Mouse (Mus musculus): ENCODE data around the gene Rad51c. TPM values are rescaled to one million over a fixed set of nuclear protein-coding genes. Genes with fewer than 3 reads are reported as not detected.
"Not testable (repeated sequence)": the region's sequence is repeated elsewhere in the genome, so short reads cannot be mapped to it uniquely, and the experiment has no call there.

The Rad51c gene
- polyA plus RNA-seq, 1 experiment: 8.6 TPM

- Histone ChIP-seq H3K4me3 (ENCODE audit: insufficient read depth, low read length) (no peak overlapping the region), H3K27ac (ENCODE audit: insufficient read depth, low read length) (no peak overlapping the region), H3K4me1 (ENCODE audit: control insufficient read depth, insufficient read depth, low read length) (no peaks in the 10 kb centered on the region)
- TF ChIP-seq POLR2A (IDR thresholded peaks at IDR 0.05; ENCODE audit: low read depth, low read length): no peak
- TF ChIP-seq CTCF (IDR thresholded peaks at IDR 0.05; ENCODE audit: borderline replicate concordance, insufficient read depth, low read length): no peak
Observed at GRCm38 (mm10) chr11:87430374-87430773, 25.6 kb upstream of the Rad51c start.

GRCm38 (mm10) chr11:87429363-87429762 lies 24.6 kb upstream of the Rad51c start:
- Histone ChIP-seq H3K27ac (ENCODE audit: insufficient read depth, low read length) (no peak overlapping the region), H3K4me3 (ENCODE audit: insufficient read depth, low read length) (no peak overlapping the region), H3K4me1 (ENCODE audit: control insufficient read depth, insufficient read depth, low read length) (no peaks in the 10 kb centered on the region)
- no peak for TF ChIP-seq POLR2A (IDR thresholded peaks at IDR 0.05; ENCODE audit: low read depth, low read length)
- no peak for TF ChIP-seq CTCF (IDR thresholded peaks at IDR 0.05; ENCODE audit: borderline replicate concordance, insufficient read depth, low read length)

- H3K27ac ChIP-seq (ENCODE audit: insufficient read depth, low read length): no peak overlapping the region
- TF ChIP-seq CTCF (IDR thresholded peaks at IDR 0.05; ENCODE audit: borderline replicate concordance, insufficient read depth, low read length) (no peak), POLR2A (IDR thresholded peaks at IDR 0.05; ENCODE audit: low read depth, low read length) (no peak)
Observed at GRCm38 (mm10) chr11:87428051-87428673, 23.4 kb upstream of the Rad51c start.

GRCm38 (mm10) chr11:87427273-87428050 lies 22.7 kb upstream of the Rad51c start:
- peak; percentile 92 for TF ChIP-seq POLR2A (IDR thresholded peaks at IDR 0.05; ENCODE audit: low read depth, low read length)
- TF ChIP-seq CTCF (IDR thresholded peaks at IDR 0.05; ENCODE audit: borderline replicate concordance, insufficient read depth, low read length): no peak
- no peak overlapping the region for H3K27ac ChIP-seq (ENCODE audit: insufficient read depth, low read length)
- H3K4me3 ChIP-seq (ENCODE audit: insufficient read depth, low read length): no peak overlapping the region
- no peaks in the 10 kb centered on the region for H3K4me1 ChIP-seq (ENCODE audit: control insufficient read depth, insufficient read depth, low read length)

More at GRCm38 (mm10) chr11:87428051-87428673, 23.4 kb upstream of the Rad51c start:
- H3K4me3 ChIP-seq (ENCODE audit: insufficient read depth, low read length): no peak overlapping the region
- no peaks in the 10 kb centered on the region for H3K4me1 ChIP-seq (ENCODE audit: control insufficient read depth, insufficient read depth, low read length)

- peak overlapping the region; percentile 73; the same call in 1 of the 2 replicates for H3K27ac ChIP-seq (ENCODE audit: insufficient read depth, low read length)
- not testable (repeated sequence) for H3K4me1 ChIP-seq (ENCODE audit: control insufficient read depth, insufficient read depth, low read length); H3K4me3 ChIP-seq (ENCODE audit: insufficient read depth, low read length)
- peak; percentile 99 for TF ChIP-seq POLR2A (IDR thresholded peaks at IDR 0.05; ENCODE audit: low read depth, low read length)
Observed at GRCm38 (mm10) chr11:87426450-87427250, 21.9 kb upstream of the Rad51c start.

- TF ChIP-seq CTCF (IDR thresholded peaks at IDR 0.05; ENCODE audit: borderline replicate concordance, insufficient read depth, low read length): no peak
- no peak for TF ChIP-seq POLR2A (IDR thresholded peaks at IDR 0.05; ENCODE audit: low read depth, low read length)
- H3K4me1 ChIP-seq (ENCODE audit: control insufficient read depth, insufficient read depth, low read length): no peaks in the 10 kb centered on the region
- H3K4me3 ChIP-seq (ENCODE audit: insufficient read depth, low read length): 0 out of 2 replicates have a peak overlapping the region, but pooled peaks have one; percentile 23
- H3K27ac ChIP-seq (ENCODE audit: insufficient read depth, low read length): no peak overlapping the region
Observed at GRCm38 (mm10) chr11:87426121-87426449, 21.3 kb upstream of the Rad51c start.

- TF ChIP-seq CTCF (IDR thresholded peaks at IDR 0.05; ENCODE audit: borderline replicate concordance, insufficient read depth, low read length) (no peak), POLR2A (IDR thresholded peaks at IDR 0.05; ENCODE audit: low read depth, low read length) (peak; percentile 80)
- Histone ChIP-seq H3K27ac (ENCODE audit: insufficient read depth, low read length) (no peak overlapping the region), H3K4me1 (ENCODE audit: control insufficient read depth, insufficient read depth, low read length) (no peaks in the 10 kb centered on the region), H3K4me3 (ENCODE audit: insufficient read depth, low read length) (no peak overlapping the region)
Observed at GRCm38 (mm10) chr11:87423551-87424325, 19.0 kb upstream of the Rad51c start.

- peak overlapping the region; percentile 72 for H3K27ac ChIP-seq (ENCODE audit: insufficient read depth, low read length)
- H3K4me3 ChIP-seq (ENCODE audit: insufficient read depth, low read length): no peak overlapping the region
- no peaks in the 10 kb centered on the region for H3K4me1 ChIP-seq (ENCODE audit: control insufficient read depth, insufficient read depth, low read length)
- TF ChIP-seq CTCF (IDR thresholded peaks at IDR 0.05; ENCODE audit: borderline replicate concordance, insufficient read depth, low read length) (no peak), POLR2A (IDR thresholded peaks at IDR 0.05; ENCODE audit: low read depth, low read length) (peak; percentile 99)
Observed at GRCm38 (mm10) chr11:87422511-87423340, 18.0 kb upstream of the Rad51c start.
